In the genomic region with DNA sequence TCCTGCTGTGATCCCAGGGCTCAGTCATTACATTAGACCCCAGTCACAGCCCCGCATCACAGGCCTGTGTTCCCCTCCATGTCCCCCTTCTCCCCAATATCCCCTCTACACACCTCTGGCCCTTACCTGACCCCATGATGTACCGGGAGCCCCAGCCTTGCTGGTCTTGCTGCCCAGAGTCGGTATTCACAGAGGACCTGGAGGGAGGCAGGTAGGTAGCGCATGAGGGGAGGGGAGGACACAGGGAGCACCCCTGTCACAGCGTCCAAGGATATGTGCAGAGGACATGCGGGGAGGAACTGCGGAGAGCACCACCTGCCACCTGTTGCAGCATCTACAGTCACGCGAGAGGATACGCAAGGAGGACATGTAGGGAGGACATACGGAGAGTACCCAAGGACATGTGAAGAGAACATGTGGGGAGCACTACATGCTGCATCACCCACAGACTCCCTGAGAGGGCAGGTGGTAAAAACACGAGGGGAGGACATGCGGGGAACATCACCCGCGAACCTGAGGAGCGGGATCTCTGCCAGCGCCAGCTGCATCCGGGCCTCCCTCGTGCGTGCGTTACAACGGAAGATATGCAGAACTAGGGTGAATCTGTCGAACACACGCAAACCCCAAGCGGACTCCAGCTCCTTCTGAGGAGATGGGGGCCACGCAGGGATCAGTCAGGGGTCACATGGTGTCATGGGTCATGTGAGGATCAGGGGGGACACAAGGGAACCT, we compare ENCODE assay signal across 8 mouse cellular contexts. TPM values are rescaled to one million over a fixed set of nuclear protein-coding genes. Genes with fewer than 3 reads are reported as not detected.
DNase-seq lines count a peak whose midpoint lies in the region; ATAC-seq and TF ChIP-seq lines count a peak whose summit lies in the region.

No protein-coding gene starts in this region.

- TF ChIP-seq CTCF in bone marrow macrophage, adult 2 months (IDR thresholded peaks at IDR 0.05; ENCODE audit: low read depth, low read length): no peak
- no peak for TF ChIP-seq CTCF in embryonic fibroblast, embryonic 13.5 days (IDR thresholded peaks at IDR 0.05; ENCODE audit: borderline replicate concordance, insufficient read depth, low read length)

- H3K27ac ChIP-seq in bone marrow macrophage, adult 2 months (ENCODE audit: insufficient read depth, low read depth, low read length): no peak overlapping the region
- H3K27ac ChIP-seq in embryonic fibroblast, embryonic 13.5 days (ENCODE audit: insufficient read depth, low read length): no peak overlapping the region
- H3K27ac ChIP-seq in neural tube, embryonic 13.5 days (replicated peaks): no peak overlapping the region

- no peaks in the 10 kb centered on the region for H3K27me3 ChIP-seq in neural tube, embryonic 13.5 days

- peaks cover 42% of the 10 kb centered on the region for H3K36me3 ChIP-seq in neural tube, embryonic 13.5 days

- peaks cover 5% of the 10 kb centered on the region; the same call in 1 of the 2 replicates for H3K4me1 ChIP-seq in bone marrow macrophage, adult 2 months (ENCODE audit: control insufficient read depth, insufficient read depth, low read length)
- no peaks in the 10 kb centered on the region for H3K4me1 ChIP-seq in embryonic fibroblast, embryonic 13.5 days (ENCODE audit: control insufficient read depth, insufficient read depth, low read length)
- H3K4me1 ChIP-seq in neural tube, embryonic 13.5 days (replicated peaks): peaks cover 34% of the 10 kb centered on the region

- peak; percentile 2 for DNase-seq in kidney, adult 18-20 months
- DNase-seq in kidney, adult 9 months: no peak
- peak; percentile 26 to 70 for DNase-seq in left cerebral cortex, postnatal 14 days (ENCODE audit: low spot score in 2 of 2)
- no peak for DNase-seq in thymus, postnatal 4 days
- no peak for DNase-seq in MN1 (ENCODE audit: low spot score)

- H3K9ac ChIP-seq in neural tube, embryonic 13.5 days: peak overlapping the region; percentile 84

- no peak for TF ChIP-seq POLR2A in bone marrow macrophage, adult 2 months (IDR thresholded peaks at IDR 0.05; ENCODE audit: borderline replicate concordance, low read depth, low read length)
- TF ChIP-seq POLR2A in embryonic fibroblast, embryonic 13.5 days (IDR thresholded peaks at IDR 0.05; ENCODE audit: low read depth, low read length): no peak

- peak overlapping the region; percentile 96 for H3K4me2 ChIP-seq in neural tube, embryonic 13.5 days

- ATAC-seq in neural tube, embryonic 13.5 days (ENCODE audit: low read depth): no peak

- no peaks in the 10 kb centered on the region for H3K9me3 ChIP-seq in neural tube, embryonic 13.5 days

- peak overlapping the region; percentile 93 for H3K4me3 ChIP-seq in bone marrow macrophage, adult 2 months (ENCODE audit: insufficient read depth, low read length)
- H3K4me3 ChIP-seq in embryonic fibroblast, embryonic 13.5 days (ENCODE audit: insufficient read depth, low read length): peak overlapping the region; percentile 44
- peak overlapping the region; percentile 74 for H3K4me3 ChIP-seq in neural tube, embryonic 13.5 days

- intact Hi-C loops in left cerebral cortex, postnatal 14 days (cut with DNase I): loop anchor here (5.0 to 10.0 kb wide), 2 partner anchors 549 to 1442 kb away; partner anchors contain the start of genes Crlf2, Dgkq and Idua

- WGBS in neural tube, embryonic 13.5 days: 93% methylated on average over 26 of the region's 26 CpGs

RNA-seq across cellular contexts. Expression of gene Gtpbp6, which starts 1.7 kb away (rescaled TPM):
- 26.0 and 29.1 TPM in 2 replicates for polyA plus RNA-seq in bone marrow macrophage, adult 2 months (2012; ENCODE audit: insufficient read depth, insufficient read length, missing spikeins)
- polyA plus RNA-seq in embryonic fibroblast, embryonic 13.5 days (2011; ENCODE audit: insufficient read length, low read depth, missing spikeins): 21.4 and 24.7 TPM in 2 replicates
- total RNA-seq in left cerebral cortex, postnatal 14 days (2021): 10 to 100 TPM; 84.2 to 85.4 TPM
- polyA plus RNA-seq in neural tube, embryonic 13.5 days (2015; fragmentation: Nextera tagmentation; extraction: Ambion mirVana): 49.4 and 58.0 TPM in 2 replicates

RNA-seq across cellular contexts. Expression of gene Zfp605, which starts 3.6 kb away (rescaled TPM):
- polyA plus RNA-seq in bone marrow macrophage, adult 2 months (2012; ENCODE audit: insufficient read depth, insufficient read length, missing spikeins): 3.1 and 4.5 TPM in 2 replicates
- 8.3 and 9.4 TPM in 2 replicates for polyA plus RNA-seq in embryonic fibroblast, embryonic 13.5 days (2011; ENCODE audit: insufficient read length, low read depth, missing spikeins)
- 10 to 100 TPM; 15.7 to 17.3 TPM for total RNA-seq in left cerebral cortex, postnatal 14 days (2021)
- polyA plus RNA-seq in neural tube, embryonic 13.5 days (2015; fragmentation: Nextera tagmentation; extraction: Ambion mirVana): 11.8 and 12.5 TPM in 2 replicates

RNA-seq across cellular contexts. Expression of gene Plcxd1, which starts 6.5 kb away (rescaled TPM):
- not detected in 2 replicates for polyA plus RNA-seq in bone marrow macrophage, adult 2 months (2012; ENCODE audit: insufficient read depth, insufficient read length, missing spikeins)
- 0.28 and 0.87 TPM in 2 replicates for polyA plus RNA-seq in embryonic fibroblast, embryonic 13.5 days (2011; ENCODE audit: insufficient read length, low read depth, missing spikeins)
- 1 to 10 TPM; 8.6 to 8.7 TPM for total RNA-seq in left cerebral cortex, postnatal 14 days (2021)
- 1.8 and 2.4 TPM in 2 replicates for polyA plus RNA-seq in neural tube, embryonic 13.5 days (2015; fragmentation: Nextera tagmentation; extraction: Ambion mirVana)

RNA-seq across cellular contexts. Expression of gene Gm35315, which starts 12.1 kb away (rescaled TPM):
- polyA plus RNA-seq in bone marrow macrophage, adult 2 months (2012; ENCODE audit: insufficient read depth, insufficient read length, missing spikeins): 0.61 and 0.79 TPM in 2 replicates
- 1.4 and 1.9 TPM in 2 replicates for polyA plus RNA-seq in embryonic fibroblast, embryonic 13.5 days (2011; ENCODE audit: insufficient read length, low read depth, missing spikeins)
- total RNA-seq in left cerebral cortex, postnatal 14 days (2021): under 1 TPM; 0.42 to 0.53 TPM
- polyA plus RNA-seq in neural tube, embryonic 13.5 days (2015; fragmentation: Nextera tagmentation; extraction: Ambion mirVana): 0.32 and 0.73 TPM in 2 replicates

RNA-seq across cellular contexts. Expression of gene Chfr, which starts 29.3 kb away (rescaled TPM):
- polyA plus RNA-seq in bone marrow macrophage, adult 2 months (2012; ENCODE audit: insufficient read depth, insufficient read length, missing spikeins): 42.3 and 42.5 TPM in 2 replicates
- polyA plus RNA-seq in embryonic fibroblast, embryonic 13.5 days (2011; ENCODE audit: insufficient read length, low read depth, missing spikeins): 35.8 and 38.1 TPM in 2 replicates
- 10 to 100 TPM; 59.7 to 69.1 TPM for total RNA-seq in left cerebral cortex, postnatal 14 days (2021)
- polyA plus RNA-seq in neural tube, embryonic 13.5 days (2015; fragmentation: Nextera tagmentation; extraction: Ambion mirVana): 99.2 and 102 TPM in 2 replicates

Comparison
In these comparisons a context has a peak if more than half of its experiments do, and no peak if none do; other contexts are left out.
1. DNase-seq: peak in kidney, adult 18-20 months (single experiment) and left cerebral cortex, postnatal 14 days (2 of 2); none in kidney, adult 9 months (single experiment), thymus, postnatal 4 days (single experiment) and MN1 (single experiment).
2. Peak in every context shown above with its lines, with median percentiles within 50 percentile points of each other: H3K4me3 ChIP-seq.